Mouse (Mus musculus): ENCODE measurements at regions not wholly inside any gene's neighbourhood (a gene's known extent, or its start where the extent isn't known, plus 50 kb on each side); places are given as distances from the start of the nearest gene placed in this dataset.
A peak's percentile ranks its signal among the peaks of the same experiment; 100 is the strongest.
"Not testable (repeated sequence)": the region's sequence is repeated elsewhere in the genome, so short reads cannot be mapped to it uniquely, and the experiment has no call there.

DNA sequence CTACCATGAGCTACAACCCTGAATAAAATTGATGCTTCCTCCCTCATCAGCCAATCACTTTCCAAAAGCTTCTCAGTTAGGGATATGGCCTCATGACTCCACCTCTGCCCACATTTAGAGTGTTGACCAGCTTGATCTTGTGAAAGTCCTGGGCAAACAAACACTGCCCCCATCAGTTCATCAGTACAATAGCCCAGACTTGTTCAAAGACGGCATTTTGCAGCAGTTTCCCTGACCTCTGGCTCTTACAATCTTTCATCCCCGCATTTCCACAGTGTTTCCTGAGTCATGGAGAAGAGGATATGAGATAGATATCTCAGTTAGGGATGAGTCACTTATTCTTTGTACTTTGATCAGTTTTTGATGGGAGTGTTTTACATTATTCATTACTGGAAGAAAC lies 203.5 kb upstream of the Asrgl1 start:
- not testable (repeated sequence) for DNase-seq (ENCODE audit: low read depth, low spot score)

DNA sequence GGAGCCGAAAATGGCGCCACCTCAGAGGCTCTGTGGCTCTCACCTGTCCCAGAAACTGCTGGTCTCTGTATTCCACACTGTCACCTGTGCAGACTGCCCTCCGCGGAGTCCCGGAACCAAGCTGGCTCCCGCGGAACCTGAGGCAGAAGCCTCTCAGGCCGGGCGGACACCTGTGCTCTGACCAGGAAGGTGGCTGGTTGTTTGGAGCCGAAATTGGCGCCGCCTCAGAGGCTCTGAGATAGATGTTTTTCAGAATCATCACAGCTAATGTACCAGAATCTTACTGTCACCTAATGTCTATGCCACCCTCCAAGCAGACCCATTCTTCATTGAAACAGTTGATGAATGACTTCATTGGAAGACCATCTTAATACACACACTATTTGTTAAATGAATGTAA lies 202.0 kb upstream of the Asrgl1 start:
- not testable (repeated sequence) for DNase-seq (ENCODE audit: low read depth, low spot score)

DNA sequence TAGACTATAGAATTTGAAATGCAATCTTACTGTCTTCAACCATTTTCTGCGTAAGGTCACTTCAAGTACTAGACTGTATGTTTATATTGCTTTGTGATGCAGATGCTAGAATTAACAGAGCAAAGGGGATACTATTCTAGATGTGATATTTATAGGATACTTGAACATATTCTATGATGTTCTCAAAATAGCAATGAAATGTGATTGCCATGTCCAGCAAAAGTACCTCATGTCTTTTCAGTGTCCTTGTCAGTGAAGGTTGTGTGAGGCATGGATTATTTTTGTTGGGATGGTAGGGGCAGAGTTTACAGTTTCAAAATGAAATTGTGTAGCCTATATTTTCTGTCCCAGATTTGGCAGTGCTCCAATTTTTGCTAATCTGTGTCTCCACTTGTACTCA lies 182.5 kb upstream of the Asrgl1 start:
- not testable (repeated sequence) for DNase-seq (ENCODE audit: low read depth, low spot score)

DNA sequence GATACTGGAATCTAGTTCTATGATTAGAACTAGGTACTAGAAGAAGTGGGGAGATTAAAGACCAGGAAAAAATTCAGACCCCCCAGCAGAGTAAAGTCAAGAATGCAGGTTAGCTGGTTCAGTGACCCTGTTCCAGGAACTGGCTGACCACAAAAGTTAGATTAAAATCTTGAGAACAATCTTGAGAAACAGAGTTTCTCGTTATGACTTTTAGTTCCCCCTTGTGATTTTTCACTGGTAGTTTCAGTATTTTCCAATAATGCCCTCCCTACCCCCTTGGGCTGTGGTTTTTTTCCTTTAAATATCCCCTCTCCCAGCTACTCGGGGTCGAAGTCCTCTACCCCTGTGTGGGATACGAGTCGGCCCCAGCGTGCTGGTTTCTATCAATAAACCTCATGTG lies 180.7 kb upstream of the Asrgl1 start:
- DNase-seq (ENCODE audit: low read depth, low spot score) = not testable (repeated sequence)

DNA sequence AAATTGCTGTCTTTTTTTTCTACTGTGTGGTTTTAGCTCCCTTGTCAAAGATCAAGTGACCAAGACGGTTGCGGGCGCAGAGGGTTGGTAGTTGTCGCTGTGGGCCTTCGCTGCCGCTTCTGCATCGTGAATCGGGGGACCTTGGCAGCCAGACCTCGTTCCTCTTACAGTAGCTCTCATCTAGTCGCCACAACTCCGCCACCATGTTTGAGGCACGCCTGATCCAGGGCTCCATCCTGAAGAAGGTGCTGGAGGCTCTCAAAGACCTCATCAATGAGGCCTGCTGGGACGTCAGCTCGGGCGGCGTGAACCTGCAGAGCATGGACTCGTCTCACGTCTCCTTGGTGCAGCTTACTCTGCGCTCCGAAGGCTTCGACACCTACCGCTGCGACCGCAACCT lies 147.7 kb upstream of the Asrgl1 start:
- peak; percentile 12 for DNase-seq (ENCODE audit: low read depth, low spot score)

DNA sequence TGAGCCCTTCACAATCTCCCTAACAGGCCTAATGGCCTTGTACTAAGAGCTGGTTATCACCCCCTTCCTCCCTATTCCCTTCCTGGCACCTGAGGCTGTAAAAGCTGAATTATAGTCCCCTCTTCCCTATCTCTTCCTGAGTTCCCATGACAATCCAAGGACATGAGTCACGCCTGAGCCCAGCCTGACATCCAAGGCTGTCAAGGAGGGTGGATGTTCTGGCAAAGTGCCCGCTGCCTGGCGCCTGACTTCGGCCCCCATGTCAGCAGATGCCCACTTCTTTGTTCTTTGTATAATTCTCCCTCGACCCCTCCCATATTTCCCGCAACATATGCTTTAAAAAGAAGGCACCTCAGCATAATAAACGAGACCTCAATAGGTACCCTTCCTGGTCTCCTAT lies 99.2 kb upstream of the Asrgl1 start:
- DNase-seq (ENCODE audit: low read depth, low spot score) = not testable (repeated sequence)

Measured in ZHBTc4 (cell line).